Mouse (Mus musculus): ENCODE measurements around the gene Gm10837. TPM values are rescaled to one million over a fixed set of nuclear protein-coding genes. Genes with fewer than 3 reads are reported as not detected.
A peak's percentile ranks its signal among the peaks of the same experiment; 100 is the strongest.

Gm10837 gene
- total RNA-seq, 2 experiments from 2014 or later = not detected

GRCm38 (mm10) chr14:122476041-122476821 is 14.2 kb upstream of the Gm10837 start:
- Histone ChIP-seq H3K27ac (peak overlapping the region; percentile 86), H3K4me3 (peak overlapping the region; percentile 57)
- no peak for DNase-seq (ENCODE audit: low spot score in 2 of 2)
- TF ChIP-seq CTCF (conservative IDR thresholded peaks at IDR 0.05) = no peak

DNA sequence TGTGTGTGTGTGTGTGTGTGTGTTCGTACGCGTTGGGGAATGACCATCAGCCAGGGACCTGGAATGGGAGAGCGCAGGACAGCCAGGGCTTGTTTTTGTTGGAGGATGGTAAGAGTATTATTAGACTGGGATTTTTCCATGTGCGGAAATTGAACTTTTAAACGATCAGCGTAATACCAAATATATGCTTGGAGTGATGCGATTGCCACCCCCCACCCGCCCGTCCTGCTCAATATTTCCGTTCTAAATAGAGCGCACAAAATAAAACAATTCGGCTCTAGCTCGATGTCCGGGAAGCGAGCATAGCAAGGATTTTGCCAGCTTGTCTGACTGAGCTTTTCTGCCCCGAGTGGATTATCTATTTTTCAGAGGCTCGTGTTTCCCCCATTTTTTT is 13.6 kb upstream of the Gm10837 start:
- peak overlapping the region; percentile 57 for H3K4me3 ChIP-seq
- TF ChIP-seq CTCF (conservative IDR thresholded peaks at IDR 0.05) = no peak
- H3K27ac ChIP-seq = peak overlapping the region; percentile 77
- DNase-seq (ENCODE audit: low spot score in 2 of 2) = no peak

DNA sequence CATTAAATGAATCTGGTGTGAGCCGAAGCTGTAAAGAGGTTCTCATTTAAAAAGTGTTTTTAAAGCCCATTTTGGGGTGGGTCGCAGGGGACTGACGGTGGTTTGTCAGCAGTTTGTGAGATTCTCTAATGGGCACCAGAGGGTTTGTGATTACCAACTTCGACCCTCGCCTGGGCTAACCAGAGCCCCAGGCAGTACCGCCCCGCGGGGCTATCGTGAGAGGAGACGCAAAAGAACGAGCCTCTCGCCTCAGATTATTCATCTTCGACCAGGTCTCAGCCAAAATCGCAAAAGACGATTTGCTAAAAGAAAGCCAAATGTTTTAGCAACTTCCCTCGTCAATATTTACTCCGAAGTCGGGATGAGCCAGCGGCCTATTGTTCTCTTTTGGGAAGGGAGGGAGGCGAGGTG is 13.1 kb upstream of the Gm10837 start:
- no peak for DNase-seq (ENCODE audit: low spot score in 2 of 2)
- TF ChIP-seq CTCF (conservative IDR thresholded peaks at IDR 0.05) = no peak
- Histone ChIP-seq H3K27ac (peak overlapping the region; percentile 77), H3K4me3 (peak overlapping the region; percentile 57)

- Histone ChIP-seq H3K27ac (peak overlapping the region; percentile 77), H3K4me3 (peak overlapping the region; percentile 57)
- no peak for TF ChIP-seq CTCF (conservative IDR thresholded peaks at IDR 0.05)
- DNase-seq (ENCODE audit: low spot score in 2 of 2) = no peak
These were observed 12.3 kb upstream of the Gm10837 start for GRCm38 (mm10) chr14:122477971-122478573.

- no peak for DNase-seq (ENCODE audit: low spot score in 2 of 2)
- TF ChIP-seq CTCF (conservative IDR thresholded peaks at IDR 0.05) = no peak
- Histone ChIP-seq H3K4me3 (peak overlapping the region; percentile 57), H3K27ac (peak overlapping the region; percentile 77)
These were observed 11.8 kb upstream of the Gm10837 start for GRCm38 (mm10) chr14:122478574-122479011.

DNA sequence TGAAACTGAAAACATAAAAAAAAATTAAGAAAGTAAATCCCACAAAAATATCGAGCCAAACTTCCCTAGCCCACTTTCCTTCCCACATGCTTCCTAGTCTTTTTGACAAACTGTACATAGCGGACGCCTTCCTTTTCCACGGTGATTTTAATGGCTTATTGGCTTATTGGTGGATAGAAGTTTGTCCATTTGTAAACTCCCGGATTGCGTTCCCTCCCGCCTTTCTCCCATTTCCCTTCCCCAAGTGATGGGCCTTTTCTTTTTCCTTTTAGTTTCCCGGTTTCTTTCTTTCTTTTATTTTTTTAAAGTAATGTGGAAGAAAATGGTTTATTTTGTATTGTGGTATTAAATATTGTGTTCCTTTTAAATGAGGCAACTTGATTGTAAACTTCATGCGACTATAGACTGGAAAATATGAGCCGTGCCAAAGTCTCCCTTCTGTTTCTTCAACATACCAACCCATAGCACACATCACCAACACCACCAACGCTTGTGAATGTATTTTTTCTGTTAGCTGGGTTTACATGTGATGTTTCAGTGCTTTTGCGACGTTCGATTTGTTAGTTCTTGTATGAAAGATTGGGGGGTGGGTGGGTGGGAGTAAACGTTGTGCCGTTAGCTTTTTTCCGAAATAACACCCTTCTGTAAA is 10.8 kb upstream of the Gm10837 start:
- H3K4me3 ChIP-seq = peak overlapping the region; percentile 57

DNA sequence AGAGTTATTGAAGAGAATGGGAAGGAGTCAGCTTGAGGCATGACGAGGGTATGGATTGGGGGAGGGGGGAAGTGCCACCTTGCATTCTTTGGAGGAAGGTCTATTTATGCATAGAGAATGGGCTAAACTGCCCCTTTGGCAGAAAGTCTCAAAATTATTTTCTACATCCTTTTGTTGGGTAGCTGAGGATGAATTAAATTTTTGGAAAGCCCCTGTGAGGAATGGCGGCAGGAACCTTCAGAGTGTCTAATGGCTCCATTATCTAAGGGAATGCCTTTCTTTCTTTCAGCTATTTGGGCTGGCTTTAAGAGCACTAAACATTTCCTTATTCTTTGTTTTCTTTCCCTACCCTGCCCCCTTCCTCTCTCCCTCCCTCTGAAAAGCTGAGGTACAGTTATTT is 10.0 kb upstream of the Gm10837 start:
- TF ChIP-seq CTCF (conservative IDR thresholded peaks at IDR 0.05) = no peak
- Histone ChIP-seq H3K27ac (peak overlapping the region; percentile 70), H3K4me3 (peak overlapping the region; percentile 57)
- no peak for DNase-seq (ENCODE audit: low spot score in 2 of 2)

More for the DNA sequence above, 10.8 kb upstream of the Gm10837 start:
- no peak for DNase-seq (ENCODE audit: low spot score in 2 of 2)
- TF ChIP-seq CTCF (conservative IDR thresholded peaks at IDR 0.05) = no peak
- peak overlapping the region; percentile 70 for H3K27ac ChIP-seq

GRCm38 (mm10) chr14:122481181-122481580 is 9.2 kb upstream of the Gm10837 start:
- no peak for TF ChIP-seq CTCF (conservative IDR thresholded peaks at IDR 0.05)
- H3K27ac ChIP-seq = peak overlapping the region; percentile 70
- DNase-seq (ENCODE audit: low spot score in 2 of 2) = no peak
- peak overlapping the region; percentile 57 for H3K4me3 ChIP-seq

DNA sequence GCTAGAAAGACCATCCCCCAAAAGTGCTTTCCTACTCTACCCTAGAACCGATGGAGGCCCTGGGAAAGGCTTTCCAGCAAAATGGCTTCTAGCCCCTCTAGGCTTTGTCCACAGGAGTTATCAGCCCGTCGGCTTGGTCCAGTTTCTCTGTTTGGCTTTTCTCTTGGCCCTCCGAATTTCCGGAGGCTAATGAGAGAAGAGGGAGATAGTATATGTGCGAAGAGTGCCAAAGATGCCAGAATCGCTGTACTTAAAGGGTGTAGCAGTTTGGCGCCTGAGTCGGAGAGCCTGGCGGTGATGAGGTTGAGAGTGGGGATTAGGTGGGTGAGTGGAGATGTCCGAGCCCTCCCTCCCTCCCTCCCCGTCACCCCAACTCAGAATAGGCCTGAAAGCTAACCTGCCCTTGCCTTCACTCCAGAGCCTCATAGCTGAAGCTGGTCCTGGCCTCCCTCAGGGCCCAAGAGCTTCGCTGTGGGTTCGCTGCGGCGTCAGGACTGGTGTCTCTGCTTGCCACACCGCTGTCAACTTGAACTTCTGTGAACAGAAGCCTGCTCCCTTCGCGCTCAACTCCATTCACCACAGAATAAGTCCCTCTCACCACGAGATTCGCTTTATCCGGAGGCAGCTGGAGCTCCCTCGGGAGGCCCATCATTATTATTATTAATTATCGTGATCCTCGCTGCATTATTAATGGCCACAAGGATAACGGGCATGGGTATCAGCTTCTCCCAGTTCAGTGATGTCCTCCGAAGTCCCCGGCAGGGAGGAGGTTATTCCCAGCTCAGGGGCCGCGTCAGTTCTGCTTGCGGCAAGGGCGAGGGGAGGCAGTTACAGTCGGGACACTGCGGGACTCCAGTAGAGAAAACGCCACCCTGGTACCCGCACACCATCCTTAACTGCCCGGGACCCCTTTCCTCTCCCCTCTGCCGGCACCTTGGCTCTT is 8.0 kb upstream of the Gm10837 start:
- Histone ChIP-seq H3K27ac (peak overlapping the region; percentile 70), H3K4me3 (peak overlapping the region; percentile 57)
- no peak for DNase-seq (ENCODE audit: low spot score in 2 of 2)
- no peak for TF ChIP-seq CTCF (conservative IDR thresholded peaks at IDR 0.05)

- H3K27ac ChIP-seq = peak overlapping the region; percentile 70
- TF ChIP-seq CTCF (conservative IDR thresholded peaks at IDR 0.05) = no peak
- peak overlapping the region; percentile 57 for H3K4me3 ChIP-seq
- no peak for DNase-seq (ENCODE audit: low spot score in 2 of 2)
These were observed 7.4 kb upstream of the Gm10837 start for GRCm38 (mm10) chr14:122483024-122483385.

DNA sequence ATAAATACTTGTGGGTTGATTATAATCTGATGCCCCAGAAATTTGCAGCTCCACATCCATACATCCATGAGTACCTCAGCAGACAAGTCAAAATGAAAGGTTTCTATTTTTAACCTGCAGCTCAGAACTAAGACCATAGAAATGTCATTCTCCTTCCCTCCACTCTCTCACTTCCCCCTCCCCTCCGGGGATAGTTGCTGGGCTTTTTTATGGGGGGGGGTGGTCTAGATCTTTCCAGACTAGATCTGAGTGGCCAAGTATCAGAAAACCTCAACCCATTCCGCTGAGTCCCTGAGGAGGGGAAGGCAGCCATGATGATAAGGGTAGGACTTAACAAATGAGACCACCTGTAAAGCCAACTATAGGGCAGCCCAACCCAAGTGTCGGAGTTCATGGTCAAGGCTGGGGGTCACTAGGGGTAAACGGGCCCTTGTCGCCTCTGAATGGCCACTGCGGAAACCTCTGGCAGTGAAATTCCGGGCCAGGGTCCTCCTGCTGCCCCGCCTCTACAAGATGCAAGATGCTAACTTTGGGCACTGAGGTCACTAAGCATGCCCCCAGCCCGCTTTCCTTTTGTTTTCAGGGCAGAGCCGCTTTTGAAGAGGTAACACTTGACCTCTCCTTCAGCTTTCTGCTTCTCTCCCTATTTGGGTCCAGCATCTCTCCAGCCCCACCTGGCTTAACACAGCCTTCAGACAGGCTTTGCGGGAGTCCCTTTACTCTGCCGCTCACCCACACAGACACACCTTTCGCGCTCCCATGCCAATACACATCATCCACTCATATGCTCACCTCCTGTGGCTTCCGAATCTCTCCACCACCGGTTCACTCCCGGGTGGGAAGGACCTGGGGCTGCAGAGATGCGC is 6.6 kb upstream of the Gm10837 start:
- peak overlapping the region; percentile 70 for H3K27ac ChIP-seq
- peak overlapping the region; percentile 6; the same call in 1 of the 2 replicates for H3K4me3 ChIP-seq
- TF ChIP-seq CTCF (conservative IDR thresholded peaks at IDR 0.05) = no peak
- no peak for DNase-seq (ENCODE audit: low spot score in 2 of 2)
